Mouse (Mus musculus) erythroblast, embryonic 14.5 days (primary cell): ENCODE results near the gene Cabp2.

Experiments
- GATA1 ChIP-seq: IDR thresholded peaks from 2 replicates; pipeline ENCODE4 v1.6.1; 2012; ENCODE audit warnings: low read length, inconsistent platforms, mixed read lengths
- TAL1 ChIP-seq: IDR thresholded peaks from 3 replicates; pipeline ENCODE4 v1.6.1; 2012; ENCODE audit warnings: low read length, inconsistent platforms, mixed read lengths

- TF ChIP-seq GATA1: no peak
- no peak for TF ChIP-seq TAL1
These were observed 53.0 kb downstream of the Cabp2 start for GRCm38 (mm10) chr19:4134354-4134753.
